13 mouse cellular contexts compared by ENCODE assay signal in genomic region chr11:88687010-88687409, GRCm38 (mm10). TPM values are rescaled to one million over a fixed set of nuclear protein-coding genes. Genes with fewer than 3 reads are reported as not detected.
DNase-seq lines count a peak whose midpoint lies in the region; ATAC-seq and TF ChIP-seq lines count a peak whose summit lies in the region.
"Had no signal": no experiment of that assay in that cellular context is flagged by ENCODE, and none has a peak within 500 bp of the region (broad histone marks: within the 10 kb centered on the region; RNA-seq: fewer than 3 reads in every experiment).

No protein-coding gene starts in this region.

- no peak for TF ChIP-seq CTCF in hindbrain, postnatal 0 days (IDR thresholded peaks at IDR 0.05; ENCODE audit: low read depth)

- ATAC-seq in hindbrain, postnatal 0 days: no peak
- ATAC-seq in hindbrain, embryonic 12.5 days (ENCODE audit: low FRiP score): no peak
- ATAC-seq in granulocyte monocyte progenitor cell, adult 5-6 weeks (replicated peaks; ENCODE audit: poor library complexity, severe bottlenecking): peak; percentile 37
- ATAC-seq in liver, embryonic 15.5 days (ENCODE audit: insufficient read depth): no peak
- no peak for ATAC-seq in stomach, embryonic 14.5 days (ENCODE audit: insufficient number of reproducible peaks, insufficient read depth, low FRiP score, low read depth)
- no peak for ATAC-seq in forebrain, embryonic 15.5 days (replicated peaks)

- H3K4me2 ChIP-seq in hindbrain, postnatal 0 days (ENCODE audit: low read depth, low read length): no peak overlapping the region
- no peak overlapping the region for H3K4me2 ChIP-seq in hindbrain, embryonic 12.5 days (replicated peaks)
- H3K4me2 ChIP-seq in liver, embryonic 15.5 days: peak overlapping the region; percentile 33
- H3K4me2 ChIP-seq in stomach, embryonic 14.5 days (replicated peaks; ENCODE audit: low read depth, low read length): no peak overlapping the region
- no peak overlapping the region for H3K4me2 ChIP-seq in forebrain, embryonic 15.5 days (replicated peaks)
- H3K4me2 ChIP-seq: heart, embryonic 12.5 days had no signal

- no peak overlapping the region for H3K9ac ChIP-seq in hindbrain, postnatal 0 days (replicated peaks; ENCODE audit: low read length)
- no peak overlapping the region for H3K9ac ChIP-seq in hindbrain, embryonic 12.5 days
- no peak overlapping the region for H3K9ac ChIP-seq in liver, embryonic 15.5 days
- no peak overlapping the region for H3K9ac ChIP-seq in stomach, embryonic 14.5 days (replicated peaks; ENCODE audit: low read depth, low read length)
- H3K9ac ChIP-seq in forebrain, embryonic 15.5 days (replicated peaks): no peak overlapping the region
- H3K9ac ChIP-seq: heart, embryonic 12.5 days; liver, embryonic 14.5 days had no signal

- H3K36me3 ChIP-seq in hindbrain, postnatal 0 days (ENCODE audit: insufficient read depth, low read length): 0 out of 2 replicates have a peak, but pooled peaks cover 4% of the 10 kb centered on the region
- peaks cover 45% of the 10 kb centered on the region for H3K36me3 ChIP-seq in hindbrain, embryonic 12.5 days
- H3K36me3 ChIP-seq in liver, embryonic 15.5 days (replicated peaks): 0 out of 2 replicates have a peak, but pooled peaks cover 10% of the 10 kb centered on the region
- no peaks in the 10 kb centered on the region for H3K36me3 ChIP-seq in stomach, embryonic 14.5 days (ENCODE audit: control insufficient read depth, insufficient read depth, low read length)
- 0 out of 2 replicates have a peak, but pooled peaks cover 3% of the 10 kb centered on the region for H3K36me3 ChIP-seq in forebrain, embryonic 15.5 days

- DNase-seq in hindbrain, postnatal 0 days (ENCODE audit: low spot score): no peak
- DNase-seq in ovary, postnatal 10 days (ENCODE audit: low spot score): no peak
- no peak for DNase-seq in cerebellum, adult 11-12 months
- DNase-seq: embryo, embryonic 11 days; retina, postnatal 1 day had no signal

- H3K27ac ChIP-seq in hindbrain, postnatal 0 days: 0 out of 2 replicates have a peak overlapping the region, but pooled peaks have one; percentile 32
- no peak overlapping the region for H3K27ac ChIP-seq in hindbrain, embryonic 12.5 days
- peak overlapping the region; percentile 55 for H3K27ac ChIP-seq in liver, embryonic 15.5 days (replicated peaks)
- peak overlapping the region; percentile 52; the same call in 1 of the 2 replicates for H3K27ac ChIP-seq in stomach, embryonic 14.5 days (ENCODE audit: low read length)
- H3K27ac ChIP-seq in forebrain, embryonic 15.5 days (replicated peaks): no peak overlapping the region
- H3K27ac ChIP-seq: liver, embryonic 14.5 days had no signal

- peaks cover 16% of the 10 kb centered on the region; the same call in 1 of the 2 replicates for H3K4me1 ChIP-seq in hindbrain, postnatal 0 days (ENCODE audit: insufficient read depth, low read length)
- H3K4me1 ChIP-seq in hindbrain, embryonic 12.5 days: peaks cover 68% of the 10 kb centered on the region
- H3K4me1 ChIP-seq in liver, embryonic 15.5 days (replicated peaks): peaks cover 45% of the 10 kb centered on the region
- peaks cover 53% of the 10 kb centered on the region for H3K4me1 ChIP-seq in stomach, embryonic 14.5 days (ENCODE audit: control insufficient read depth, insufficient read depth, low read length)
- H3K4me1 ChIP-seq in forebrain, embryonic 15.5 days: peaks cover 71% of the 10 kb centered on the region

- 67% methylated on average over 5 of the region's 5 CpGs for WGBS in hindbrain, postnatal 0 days
- 76% methylated on average over 5 of the region's 5 CpGs for WGBS in hindbrain, embryonic 12.5 days
- 49% methylated on average over 5 of the region's 5 CpGs for whole genome bisulfite sequencing in liver, embryonic 15.5 days (ENCODE audit: insufficient replicate concordance)
- WGBS in stomach, embryonic 14.5 days: 49% methylated on average over 5 of the region's 5 CpGs
- WGBS in forebrain, embryonic 15.5 days: 75% methylated on average over 5 of the region's 5 CpGs

- H3K4me3 ChIP-seq in hindbrain, postnatal 0 days (ENCODE audit: low read length): no peak overlapping the region
- no peak overlapping the region for H3K4me3 ChIP-seq in hindbrain, embryonic 12.5 days
- H3K4me3 ChIP-seq in liver, embryonic 15.5 days (replicated peaks): no peak overlapping the region
- no peak overlapping the region for H3K4me3 ChIP-seq in stomach, embryonic 14.5 days (ENCODE audit: low read depth, low read length)
- no peak overlapping the region for H3K4me3 ChIP-seq in forebrain, embryonic 15.5 days
- H3K4me3 ChIP-seq: heart, embryonic 12.5 days; myocyte had no signal

- H3K27me3 ChIP-seq in hindbrain, postnatal 0 days (ENCODE audit: insufficient read depth, low read length): no peaks in the 10 kb centered on the region
- no peaks in the 10 kb centered on the region for H3K27me3 ChIP-seq in hindbrain, embryonic 12.5 days
- H3K27me3 ChIP-seq in liver, embryonic 15.5 days: no peaks in the 10 kb centered on the region
- no peaks in the 10 kb centered on the region for H3K27me3 ChIP-seq in stomach, embryonic 14.5 days (ENCODE audit: control insufficient read depth, insufficient read depth, low read length)
- H3K27me3 ChIP-seq in forebrain, embryonic 15.5 days: no peaks in the 10 kb centered on the region
- H3K27me3 ChIP-seq: heart, embryonic 12.5 days had no signal

- H3K9me3 ChIP-seq in hindbrain, postnatal 0 days (ENCODE audit: low read length): no peaks in the 10 kb centered on the region
- H3K9me3 ChIP-seq in hindbrain, embryonic 12.5 days (replicated peaks): no peaks in the 10 kb centered on the region
- H3K9me3 ChIP-seq in liver, embryonic 15.5 days (replicated peaks): no peaks in the 10 kb centered on the region
- H3K9me3 ChIP-seq in stomach, embryonic 14.5 days (ENCODE audit: control insufficient read depth, low read depth, low read length): no peaks in the 10 kb centered on the region
- no peaks in the 10 kb centered on the region for H3K9me3 ChIP-seq in forebrain, embryonic 15.5 days
- H3K9me3 ChIP-seq: heart, embryonic 12.5 days had no signal

RNA-seq across cellular contexts. Expression of gene Msi2, which starts 31.3 kb away (rescaled TPM):
- 165 and 170 TPM in 2 replicates for total RNA-seq in hindbrain, postnatal 0 days (2014; rRNA removed)
- polyA plus RNA-seq in hindbrain, postnatal 0 days (2015; fragmentation: Nextera tagmentation; extraction: Ambion mirVana): 33.0 and 36.8 TPM in 2 replicates
- polyA plus RNA-seq in hindbrain, embryonic 12.5 days (2016; fragmentation: Nextera tagmentation; extraction: Ambion mirVana): 34.8 and 35.9 TPM in 2 replicates
- total RNA-seq in granulocyte monocyte progenitor cell, adult 5-6 weeks (2014; fragmentation: Nextera tagmentation): 35.2 and 39.6 TPM in 2 replicates
- 33.6 and 34.7 TPM in 2 replicates for total RNA-seq in granulocyte monocyte progenitor cell, adult 5-6 weeks (2017)
- 2.9 and 3.1 TPM in 2 replicates for polyA plus RNA-seq in liver, embryonic 15.5 days (2015; fragmentation: Nextera tagmentation; extraction: Ambion mirVana)
- polyA plus RNA-seq in stomach, embryonic 14.5 days (2014; fragmentation: Nextera tagmentation; extraction: Ambion mirVana): 17.5 and 17.9 TPM in 2 replicates
- 25.3 and 27.1 TPM in 2 replicates for polyA plus RNA-seq in forebrain, embryonic 15.5 days (2015; fragmentation: Nextera tagmentation; extraction: Ambion mirVana)

Comparison
In these comparisons a context has a peak if more than half of its experiments do, and no peak if none do; other contexts are left out.
1. H3K27ac ChIP-seq: peak in hindbrain, postnatal 0 days (single experiment), liver, embryonic 15.5 days (single experiment) and stomach, embryonic 14.5 days (single experiment); none in hindbrain, embryonic 12.5 days (single experiment) and forebrain, embryonic 15.5 days (single experiment).